Mouse (Mus musculus) central nervous system, embryonic 14 days (tissue): Measurements from ENCODE around the gene Psmd6. TPM values are rescaled to one million over a fixed set of nuclear protein-coding genes. Genes with fewer than 3 reads are reported as not detected.

ENCODE experiments used
- polyA plus RNA-seq: library from polyadenylated mRNA; depleted of rRNA; stranded (reverse); fragments of >200 nt; gene quantifications from 2 replicates; pipeline ENCODE4 v1.2.3, GENCODE M21; 2012; rRNA removed

The Psmd6 gene
- polyA plus RNA-seq, result 124 and 132 TPM in 2 replicates

DNA sequence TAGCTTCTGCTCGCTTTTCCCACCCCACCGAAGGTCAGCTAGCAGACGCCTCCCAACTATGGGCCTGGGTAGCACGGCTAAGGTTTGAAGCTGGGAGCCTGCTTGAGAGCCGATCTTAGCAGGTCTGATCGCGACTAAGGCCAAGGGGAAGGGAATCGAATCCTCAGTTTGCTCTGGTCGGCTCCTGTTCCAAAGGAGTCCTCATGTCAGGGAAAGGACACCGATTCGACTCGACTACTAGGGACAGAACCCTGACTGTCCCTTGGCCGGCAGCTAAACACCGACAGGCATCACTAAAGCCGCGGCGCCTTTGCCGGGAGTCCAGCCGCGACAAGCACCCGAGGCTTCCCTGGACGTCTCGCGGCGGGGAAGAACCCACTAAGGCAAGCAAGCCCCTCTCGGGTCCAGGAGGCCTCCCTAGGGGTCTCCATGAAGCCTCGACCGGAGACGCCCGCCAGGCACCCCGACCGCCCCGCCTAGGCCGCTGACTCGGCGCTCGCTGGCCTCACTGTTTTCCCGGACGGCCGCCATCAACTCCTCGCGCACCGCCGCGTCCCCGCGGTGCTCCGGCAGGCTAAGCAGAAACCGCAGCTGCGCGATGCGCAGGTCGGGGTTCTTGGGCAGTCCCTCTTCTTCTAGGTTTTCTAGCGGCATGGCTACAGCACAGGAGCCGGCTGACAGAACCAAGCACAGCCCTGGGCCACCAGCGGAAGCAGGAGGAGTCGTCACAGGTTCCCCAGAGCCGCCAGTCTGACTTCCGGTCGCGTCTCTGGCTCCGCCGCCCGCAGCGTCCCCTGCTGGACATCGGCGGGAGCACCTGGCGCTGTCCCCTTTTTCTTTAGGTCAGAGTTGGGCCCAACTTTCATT is at the start of gene Psmd6:
Gene Psmd6, minus strand, starts transcription at position 755 of the 867 bp plus-strand sequence.

Other genes starting within 250 kb of the Psmd6 start
- 0.01 and 0.03 TPM in 2 replicates for gene Gm281, start 206.5 kb downstream of the Psmd6 start, polyA plus RNA-seq
- gene Atxn7, start 159.5 kb downstream of the Psmd6 start, polyA plus RNA-seq, result 17.8 and 19.1 TPM in 2 replicates
- 128 and 139 TPM in 2 replicates for gene Thoc7, start 159.1 kb downstream of the Psmd6 start, polyA plus RNA-seq
- gene Olfr720, start 65.9 kb upstream of the Psmd6 start, polyA plus RNA-seq, result not detected in 2 replicates
- not detected in 2 replicates for gene Olfr31, start 201.8 kb upstream of the Psmd6 start, polyA plus RNA-seq
- gene Il3ra, start 225.3 kb upstream of the Psmd6 start, polyA plus RNA-seq, result 10.1 and 15.8 TPM in 2 replicates